Mouse (Mus musculus) neural tube, embryonic 10.5 days (tissue): ENCODE results near the gene Gm28048.

Source experiments
- DNase-seq: peaks from one replicate; pipeline ENCODE4 v3.0.0-alpha.2; 2017; ENCODE audit warnings: low spot score; ENCODE audit errors: extremely low spot score

The Gm28048 gene

GRCm38 (mm10) chr11:22860335-22861227 lies 121.3 kb downstream of the Gm28048 start, which contains the start of gene B3gnt2:
B3gnt2 (minus strand) TSS chr11:22860961.
- DNase-seq: no peak

- DNase-seq: peak; percentile 92
Observed at GRCm38 (mm10) chr11:22859633-22860334, 122.1 kb downstream of the Gm28048 start.

- DNase-seq: no peak
Observed at GRCm38 (mm10) chr11:22859301-22859632, 122.6 kb downstream of the Gm28048 start.

- DNase-seq: peak; percentile 63
Observed at GRCm38 (mm10) chr11:22858441-22859300, 123.2 kb downstream of the Gm28048 start.

GRCm38 (mm10) chr11:22857705-22858440 lies 124.0 kb downstream of the Gm28048 start:
- DNase-seq: peak; percentile 50

GRCm38 (mm10) chr11:22857106-22857704 lies 124.7 kb downstream of the Gm28048 start:
- DNase-seq: no peak

- DNase-seq: no peak
Observed at GRCm38 (mm10) chr11:22856371-22856965, 125.4 kb downstream of the Gm28048 start.

- DNase-seq: no peak
Observed at GRCm38 (mm10) chr11:22854571-22854970, 127.3 kb downstream of the Gm28048 start.

- DNase-seq: no peak
Observed at GRCm38 (mm10) chr11:22853477-22854157, 128.3 kb downstream of the Gm28048 start.

GRCm38 (mm10) chr11:22852510-22852909 lies 129.4 kb downstream of the Gm28048 start:
- DNase-seq: no peak

- no peak for DNase-seq
Observed at GRCm38 (mm10) chr11:22851416-22851815, 130.5 kb downstream of the Gm28048 start.

- no peak for DNase-seq
Observed at GRCm38 (mm10) chr11:22850077-22850476, 131.8 kb downstream of the Gm28048 start.

- DNase-seq: no peak
Observed at GRCm38 (mm10) chr11:22848649-22849195, 133.2 kb downstream of the Gm28048 start.

GRCm38 (mm10) chr11:22847732-22848648 lies 133.9 kb downstream of the Gm28048 start:
- DNase-seq: no peak

GRCm38 (mm10) chr11:22846960-22847731 lies 134.7 kb downstream of the Gm28048 start:
- DNase-seq: no peak

GRCm38 (mm10) chr11:22846093-22846835 lies 135.6 kb downstream of the Gm28048 start:
- no peak for DNase-seq
